Mouse (Mus musculus): ENCODE measurements around the gene Gm17402. TPM values are rescaled to one million over a fixed set of nuclear protein-coding genes. Genes with fewer than 3 reads are reported as not detected.

The Gm17402 gene
- polyA plus RNA-seq (2016; fragmentation: Nextera tagmentation; extraction: Ambion mirVana) = not detected in 2 replicates

- Histone ChIP-seq H3K9me3 (no peaks in the 10 kb centered on the region), H3K4me1 (peaks cover 3% of the 10 kb centered on the region; the same call in 1 of the 2 replicates), H3K27me3 (replicated peaks) (peaks cover 10% of the 10 kb centered on the region; the same call in 1 of the 2 replicates), H3K4me2 (replicated peaks) (peak within 1 kb of the TSS; percentile 88), H3K4me3 (peak within 1 kb of the TSS; percentile 48), H3K27ac (no peak within 1 kb of the TSS), H3K36me3 (no peaks in the 10 kb centered on the region), H3K9ac (peak within 1 kb of the TSS; percentile 61)
- no peak for ATAC-seq (ENCODE audit: low FRiP score, low read depth)
- 54% methylated on average over 3 of the region's 3 CpGs for WGBS
Observed at GRCm38 (mm10) chr3:67375063-67375462, at the start of gene Gm17402. Gene Gm17402 (minus strand): TSS chr3:67375163.

GRCm38 (mm10) chr3:67378215-67378614 is 3.3 kb upstream of the Gm17402 start:
- ATAC-seq (ENCODE audit: low FRiP score, low read depth) = no peak
- Histone ChIP-seq H3K27me3 (replicated peaks) (0 out of 2 replicates have a peak, but pooled peaks cover under 1% of the 10 kb centered on the region), H3K4me2 (replicated peaks) (no peak overlapping the region), H3K4me3 (no peak overlapping the region), H3K9ac (no peak overlapping the region), H3K36me3 (no peaks in the 10 kb centered on the region), H3K4me1 (peaks cover 3% of the 10 kb centered on the region; the same call in 1 of the 2 replicates), H3K9me3 (no peaks in the 10 kb centered on the region), H3K27ac (no peak overlapping the region)

GRCm38 (mm10) chr3:67374360-67374778 is 594 bp downstream of the Gm17402 start:
- no peak overlapping the region for H3K27ac ChIP-seq
- peaks cover 3% of the 10 kb centered on the region; the same call in 1 of the 2 replicates for H3K4me1 ChIP-seq
- peak overlapping the region; percentile 88 for H3K4me2 ChIP-seq (replicated peaks)
- peak overlapping the region; percentile 61 for H3K9ac ChIP-seq
- H3K4me3 ChIP-seq = peak overlapping the region; percentile 48
- H3K27me3 ChIP-seq (replicated peaks) = peaks cover 10% of the 10 kb centered on the region; the same call in 1 of the 2 replicates
- 34% methylated on average over 7 of the region's 7 CpGs for WGBS
- H3K36me3 ChIP-seq = no peaks in the 10 kb centered on the region
- ATAC-seq (ENCODE audit: low FRiP score, low read depth) = peak; percentile 54
- H3K9me3 ChIP-seq = no peaks in the 10 kb centered on the region

- H3K9ac ChIP-seq = peak within 1 kb of the TSS; percentile 61
- H3K36me3 ChIP-seq = no peaks in the 10 kb centered on the region
- peaks cover 10% of the 10 kb centered on the region; the same call in 1 of the 2 replicates for H3K27me3 ChIP-seq (replicated peaks)
- no peaks in the 10 kb centered on the region for H3K9me3 ChIP-seq
- under 1% methylated on average over 35 of the region's 35 CpGs for WGBS
- no peak within 1 kb of the TSS for H3K27ac ChIP-seq
- H3K4me1 ChIP-seq = peaks cover 3% of the 10 kb centered on the region; the same call in 1 of the 2 replicates
- H3K4me2 ChIP-seq (replicated peaks) = peak within 1 kb of the TSS; percentile 88
- peak; percentile 97 for ATAC-seq (ENCODE audit: low FRiP score, low read depth)
- H3K4me3 ChIP-seq = peak within 1 kb of the TSS; percentile 48
Observed at GRCm38 (mm10) chr3:67373872-67374271, 1.1 kb downstream of the Gm17402 start, which contains the start of gene Mlf1. Gene Mlf1 (plus strand): TSS chr3:67374097.

DNA sequence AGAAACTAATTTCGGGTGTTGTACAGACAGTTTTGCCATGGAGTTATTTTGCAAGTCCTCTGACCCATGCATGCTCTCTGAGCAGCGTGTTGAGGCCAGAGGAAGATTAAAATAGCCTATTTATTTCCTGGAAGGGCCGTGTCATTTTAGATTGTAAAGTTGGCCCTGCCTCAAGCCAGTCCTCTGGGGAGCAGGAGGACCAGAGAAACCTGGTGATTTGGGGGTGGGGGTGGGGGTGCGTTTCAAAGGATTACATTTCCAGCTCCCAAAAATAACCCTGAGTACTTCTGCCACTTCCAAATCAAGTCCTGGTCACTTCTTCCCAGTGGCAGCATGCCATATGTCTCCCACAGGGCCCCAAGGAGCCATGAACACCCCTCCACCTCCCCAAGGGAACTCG is 2.2 kb downstream of the Gm17402 start:
- no peak for ATAC-seq (ENCODE audit: low FRiP score, low read depth)
- Histone ChIP-seq H3K4me3 (no peak overlapping the region), H3K27ac (no peak overlapping the region), H3K36me3 (no peaks in the 10 kb centered on the region), H3K9ac (no peak overlapping the region), H3K4me2 (replicated peaks) (no peak overlapping the region), H3K27me3 (replicated peaks) (peaks cover 10% of the 10 kb centered on the region; the same call in 1 of the 2 replicates), H3K9me3 (no peaks in the 10 kb centered on the region), H3K4me1 (peaks cover 3% of the 10 kb centered on the region; the same call in 1 of the 2 replicates)
- 58% methylated on average over 5 of the region's 5 CpGs for WGBS

- Histone ChIP-seq H3K9me3 (no peaks in the 10 kb centered on the region), H3K27me3 (replicated peaks) (peaks cover 10% of the 10 kb centered on the region; the same call in 1 of the 2 replicates), H3K9ac (no peak overlapping the region), H3K4me3 (no peak overlapping the region), H3K4me1 (peaks cover 3% of the 10 kb centered on the region; the same call in 1 of the 2 replicates), H3K36me3 (no peaks in the 10 kb centered on the region), H3K27ac (no peak overlapping the region), H3K4me2 (replicated peaks) (no peak overlapping the region)
- ATAC-seq (ENCODE audit: low FRiP score, low read depth) = no peak
- WGBS = 76% methylated on average over 4 of the region's 4 CpGs
Observed at GRCm38 (mm10) chr3:67372194-67372593, 2.8 kb downstream of the Gm17402 start.

DNA sequence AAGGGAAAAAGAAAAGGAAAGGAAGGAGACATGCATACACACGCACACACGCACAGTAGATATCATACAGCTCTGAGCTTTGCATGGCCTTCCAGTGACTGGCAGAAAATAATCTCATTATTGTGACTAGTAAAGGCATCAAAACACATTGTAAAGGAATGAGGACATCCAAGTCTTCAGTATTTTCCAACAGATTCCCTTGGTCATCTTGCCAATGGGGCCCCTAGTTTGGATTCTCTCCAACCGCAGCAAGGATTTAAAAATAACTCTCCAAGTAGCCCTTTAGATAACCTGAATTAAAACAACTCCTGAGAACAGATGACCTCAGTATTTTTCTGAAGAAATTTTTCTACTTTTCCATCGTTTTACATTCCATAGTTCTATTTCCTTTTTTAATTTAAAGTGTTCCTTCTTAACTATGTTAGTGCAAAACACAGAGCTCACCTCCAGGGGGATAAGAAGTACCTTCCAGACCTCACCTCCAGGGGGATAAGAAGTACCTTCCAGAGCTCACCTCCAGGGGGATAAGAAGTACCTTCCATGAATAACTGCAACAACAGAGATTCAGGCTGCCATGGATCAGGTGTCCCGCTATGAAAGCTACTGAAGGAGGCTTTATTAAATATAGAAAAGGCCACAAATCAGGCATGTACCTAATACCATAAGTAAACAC is 5.4 kb downstream of the Gm17402 start:
- 84% methylated on average over 5 of the region's 5 CpGs for WGBS
- H3K4me2 ChIP-seq (replicated peaks) = no peak overlapping the region
- no peak overlapping the region for H3K27ac ChIP-seq
- no peak overlapping the region for H3K9ac ChIP-seq
- no peaks in the 10 kb centered on the region for H3K9me3 ChIP-seq
- no peak overlapping the region for H3K4me3 ChIP-seq
- peaks cover 10% of the 10 kb centered on the region; the same call in 1 of the 2 replicates for H3K27me3 ChIP-seq (replicated peaks)
- ATAC-seq (ENCODE audit: low FRiP score, low read depth) = no peak
- no peaks in the 10 kb centered on the region for H3K36me3 ChIP-seq
- peaks cover 2% of the 10 kb centered on the region; the same call in 1 of the 2 replicates for H3K4me1 ChIP-seq

- Histone ChIP-seq H3K9ac (no peak overlapping the region), H3K27me3 (replicated peaks) (0 out of 2 replicates have a peak, but pooled peaks cover 4% of the 10 kb centered on the region), H3K9me3 (no peaks in the 10 kb centered on the region), H3K4me3 (no peak overlapping the region), H3K36me3 (no peaks in the 10 kb centered on the region), H3K4me2 (replicated peaks) (no peak overlapping the region), H3K27ac (no peak overlapping the region), H3K4me1 (no peaks in the 10 kb centered on the region)
- 84% methylated on average over 6 of the region's 6 CpGs for WGBS
- no peak for ATAC-seq (ENCODE audit: low FRiP score, low read depth)
Observed at GRCm38 (mm10) chr3:67367481-67367880, 7.5 kb downstream of the Gm17402 start.

DNA sequence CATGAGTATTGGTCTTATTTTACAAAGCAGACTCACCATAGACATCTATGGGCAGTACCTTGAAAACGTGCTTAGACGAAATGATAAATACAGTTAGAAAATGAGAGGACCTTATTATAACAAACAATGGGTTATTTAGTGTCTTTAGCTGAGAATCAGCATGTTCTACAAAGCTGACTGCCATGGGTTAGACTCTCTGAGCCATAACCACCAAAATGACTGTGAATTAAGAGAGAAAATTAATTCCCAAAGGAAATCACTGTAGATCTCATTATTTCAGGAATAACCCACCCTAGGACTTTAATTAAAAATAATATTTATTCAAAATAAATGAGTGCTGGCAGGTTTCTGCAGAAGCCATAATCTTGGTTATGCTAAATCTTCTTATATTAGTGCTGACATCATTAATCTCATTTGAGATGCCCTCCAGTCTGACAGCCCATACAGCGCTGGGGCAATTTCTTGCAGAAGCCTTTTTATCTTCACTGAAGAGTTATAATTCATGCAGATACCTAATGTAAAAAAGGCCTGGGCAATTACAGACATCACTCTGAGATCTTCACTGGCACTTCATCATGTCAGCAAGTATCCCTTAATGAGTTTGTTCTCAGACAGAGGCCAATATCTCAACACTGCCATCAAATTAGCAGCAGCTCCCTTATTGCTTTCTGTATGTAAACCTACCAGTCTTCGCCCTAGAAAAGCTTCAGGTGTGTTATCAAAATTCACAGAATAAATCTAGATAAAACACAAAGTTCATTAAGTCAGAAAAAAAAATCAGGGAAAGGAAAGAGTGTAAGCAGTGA is 8.7 kb downstream of the Gm17402 start:
- Histone ChIP-seq H3K4me1 (no peaks in the 10 kb centered on the region), H3K27me3 (replicated peaks) (0 out of 2 replicates have a peak, but pooled peaks cover 4% of the 10 kb centered on the region), H3K36me3 (no peaks in the 10 kb centered on the region), H3K4me3 (no peak overlapping the region), H3K4me2 (replicated peaks) (no peak overlapping the region), H3K9ac (no peak overlapping the region), H3K9me3 (no peaks in the 10 kb centered on the region), H3K27ac (no peak overlapping the region)
- WGBS = 66% methylated on average over 4 of the region's 4 CpGs
- peak; percentile 48; the same call in 1 of the 2 replicates for ATAC-seq (ENCODE audit: low FRiP score, low read depth)

DNA sequence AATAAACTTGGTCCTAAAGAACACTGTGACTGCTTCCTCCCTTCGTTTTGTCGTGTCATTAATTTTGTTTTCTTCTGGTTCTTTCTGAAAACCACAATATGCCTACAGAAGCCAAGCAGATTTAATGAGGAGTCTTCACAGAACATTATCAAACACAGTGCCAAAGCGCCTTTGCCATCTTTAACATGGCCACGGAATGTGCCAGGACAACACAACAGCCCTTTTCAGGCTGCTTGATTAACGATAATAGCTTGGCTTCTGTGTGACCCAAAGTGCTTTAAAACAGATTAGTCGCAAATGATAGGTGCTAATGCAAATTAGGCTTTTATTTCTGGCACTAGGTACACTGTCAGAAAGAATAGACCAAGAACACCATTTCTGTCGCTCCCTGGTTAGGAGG is 16.6 kb downstream of the Gm17402 start:
- Histone ChIP-seq H3K4me2 (replicated peaks) (no peak overlapping the region), H3K4me1 (no peaks in the 10 kb centered on the region), H3K27me3 (replicated peaks) (no peaks in the 10 kb centered on the region), H3K4me3 (no peak overlapping the region), H3K27ac (no peak overlapping the region), H3K9me3 (no peaks in the 10 kb centered on the region), H3K36me3 (no peaks in the 10 kb centered on the region), H3K9ac (no peak overlapping the region)
- ATAC-seq (ENCODE audit: low FRiP score, low read depth) = no peak
- WGBS = 38% methylated on average over 7 of the region's 7 CpGs

GRCm38 (mm10) chr3:67352763-67353149 is 22.2 kb downstream of the Gm17402 start:
- Histone ChIP-seq H3K4me1 (no peaks in the 10 kb centered on the region), H3K4me2 (replicated peaks) (no peak overlapping the region), H3K36me3 (no peaks in the 10 kb centered on the region), H3K4me3 (no peak overlapping the region), H3K27ac (no peak overlapping the region), H3K9ac (no peak overlapping the region), H3K27me3 (replicated peaks) (no peaks in the 10 kb centered on the region), H3K9me3 (no peaks in the 10 kb centered on the region)
- WGBS = 96% methylated on average over 3 of the region's 3 CpGs
- peak; percentile 14; the same call in 1 of the 2 replicates for ATAC-seq (ENCODE audit: low FRiP score, low read depth)

DNA sequence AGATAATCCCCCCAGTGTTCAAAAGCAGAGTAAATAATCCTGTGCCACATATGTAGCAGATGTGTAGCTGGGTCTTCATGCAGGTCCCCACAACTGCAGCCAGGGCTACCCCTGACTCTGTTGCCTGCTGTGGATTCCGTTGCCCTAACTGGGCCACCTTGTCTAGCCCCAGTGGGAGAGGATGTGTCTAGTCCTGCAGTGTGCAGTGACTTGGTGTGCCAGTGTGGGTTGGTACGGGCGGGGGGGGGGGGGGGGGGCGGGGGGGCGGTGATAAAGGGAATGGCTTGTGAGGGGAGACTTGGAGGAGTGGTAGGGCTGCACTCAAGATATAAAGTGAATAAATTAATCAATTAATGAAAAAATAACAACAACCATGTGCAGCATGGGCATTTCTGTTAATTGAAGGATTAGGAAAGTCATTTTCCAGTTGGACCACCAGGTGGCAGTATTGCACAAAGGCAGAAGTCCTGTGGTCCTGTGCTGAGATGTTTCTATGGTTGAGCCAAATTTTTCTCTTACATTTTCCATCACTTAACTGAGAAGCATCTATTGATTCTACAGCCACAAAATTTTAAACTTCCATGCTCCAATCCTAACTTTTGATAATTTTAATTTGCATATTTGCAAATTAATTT is 22.7 kb downstream of the Gm17402 start:
- Histone ChIP-seq H3K36me3 (no peaks in the 10 kb centered on the region), H3K4me2 (replicated peaks) (no peak overlapping the region), H3K4me3 (no peak overlapping the region), H3K9ac (no peak overlapping the region), H3K9me3 (no peaks in the 10 kb centered on the region), H3K27me3 (replicated peaks) (no peaks in the 10 kb centered on the region), H3K4me1 (no peaks in the 10 kb centered on the region), H3K27ac (no peak overlapping the region)
- 43% methylated on average over 5 of the region's 5 CpGs for WGBS
- ATAC-seq (ENCODE audit: low FRiP score, low read depth) = peak; percentile 67
